13 mouse cellular contexts compared by ENCODE assay signal in the genomic region with DNA sequence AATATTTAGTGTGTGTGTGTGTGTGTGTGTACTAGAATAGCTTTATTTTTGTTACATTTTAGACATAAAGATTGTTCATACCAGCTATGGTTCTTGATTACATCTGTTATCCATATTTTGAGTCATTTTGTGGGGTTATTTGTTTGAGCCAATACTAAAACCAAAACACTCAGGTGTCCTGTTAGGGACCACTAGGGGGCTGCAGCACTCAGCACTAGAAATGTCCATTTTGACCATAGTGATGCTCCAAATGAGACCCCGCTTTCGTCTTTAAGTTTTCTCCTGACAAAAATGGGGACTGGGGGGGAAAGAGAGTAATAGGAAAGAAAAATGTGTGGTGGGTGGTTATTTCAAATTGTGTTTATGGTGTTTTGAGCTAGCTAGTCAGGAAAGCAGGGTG. TPM values are rescaled to one million over a fixed set of nuclear protein-coding genes. Genes with fewer than 3 reads are reported as not detected.
DNase-seq lines count a peak whose midpoint lies in the region; ATAC-seq and TF ChIP-seq lines count a peak whose summit lies in the region.
"Had no signal": no experiment of that assay in that cellular context is flagged by ENCODE, and none has a peak within 500 bp of the region (broad histone marks: within the 10 kb centered on the region; RNA-seq: fewer than 3 reads in every experiment).

No protein-coding gene starts in this region.

- intact Hi-C loops in left cerebral cortex, adult 2 months (cut with DNase I) = no loop called here
- intact Hi-C loops in left cerebral cortex, postnatal 4 days (cut with DNase I) = loop anchor here (10.0 kb wide), 1 partner anchor 88 kb away; no protein-coding TSS in a partner anchor

- no peak overlapping the region for H3K4me2 ChIP-seq in embryonic facial prominence, embryonic 11.5 days (ENCODE audit: low read depth, low read length)
- H3K4me2 ChIP-seq: heart, embryonic 15.5 days; liver, embryonic 13.5 days had no signal

- H3K27ac ChIP-seq in embryonic facial prominence, embryonic 11.5 days (replicated peaks; ENCODE audit: low read depth, low read length) = no peak overlapping the region
- H3K27ac ChIP-seq in embryonic facial prominence, embryonic 10.5 days (replicated peaks) = no peak overlapping the region
- no peak overlapping the region for H3K27ac ChIP-seq in left cerebral cortex, adult 2 months
- no peak overlapping the region for H3K27ac ChIP-seq in MEL (ENCODE audit: control insufficient read depth, low read depth, low read length)
- H3K27ac ChIP-seq: heart, embryonic 15.5 days; liver, embryonic 13.5 days had no signal

- peak; percentile 59 for DNase-seq in embryonic facial prominence, embryonic 11.5 days (ENCODE audit: low spot score)
- no peak for DNase-seq in embryonic facial prominence, embryonic 10.5 days (ENCODE audit: low spot score)
- no peak for DNase-seq in left cerebral cortex, adult 2 months (ENCODE audit: extremely low spot score in 1 of 2, low spot score in 2 of 2)
- DNase-seq in left cerebral cortex, adult 9 months (ENCODE audit: low spot score in 2 of 2) = no peak
- DNase-seq in MEL (ENCODE audit: low read depth, low spot score) = peak; percentile 22
- DNase-seq in retina, embryonic 14.5 days (ENCODE audit: low spot score) = peak; percentile 67
- no peak for DNase-seq in gastrocnemius, postnatal 25 days
- DNase-seq in left cerebral cortex, postnatal 4 days = no peak
- DNase-seq: cerebellum, adult 18-20 months; kidney, postnatal 14 days; liver, embryonic 13.5 days; thymus, adult 2 months had no signal

- no peak overlapping the region for H3K4me3 ChIP-seq in embryonic facial prominence, embryonic 11.5 days (ENCODE audit: low read depth, low read length)
- no peak overlapping the region for H3K4me3 ChIP-seq in embryonic facial prominence, embryonic 10.5 days
- no peak overlapping the region for H3K4me3 ChIP-seq in left cerebral cortex, adult 2 months
- no peak overlapping the region for H3K4me3 ChIP-seq in MEL (ENCODE audit: control insufficient read depth in 1 of 2, insufficient read depth in 1 of 2, low read depth in 2 of 2, low read length in 2 of 2)
- H3K4me3 ChIP-seq: heart, embryonic 15.5 days; liver, embryonic 13.5 days had no signal

- no peak overlapping the region for H3K9ac ChIP-seq in embryonic facial prominence, embryonic 11.5 days (replicated peaks; ENCODE audit: low read length)
- no peak overlapping the region for H3K9ac ChIP-seq in MEL (ENCODE audit: control insufficient read depth, low read depth, low read length, poor library complexity, severe bottlenecking)
- H3K9ac ChIP-seq: heart, embryonic 15.5 days; liver, embryonic 13.5 days had no signal

- 86% methylated on average over 2 of the region's 2 CpGs for WGBS in embryonic facial prominence, embryonic 11.5 days
- 91% methylated on average over 2 of the region's 2 CpGs for WGBS in embryonic facial prominence, embryonic 10.5 days

- TF ChIP-seq RAD21 in MEL (IDR thresholded peaks at IDR 0.05; ENCODE audit: low read depth, low read length) = peak; percentile 18

- H3K27me3 ChIP-seq in embryonic facial prominence, embryonic 11.5 days (ENCODE audit: control insufficient read depth, insufficient read depth, low read length) = no peaks in the 10 kb centered on the region
- no peaks in the 10 kb centered on the region for H3K27me3 ChIP-seq in embryonic facial prominence, embryonic 10.5 days (replicated peaks; ENCODE audit: low read depth, poor library complexity, severe bottlenecking)
- no peaks in the 10 kb centered on the region for H3K27me3 ChIP-seq in MEL (ENCODE audit: control insufficient read depth in 1 of 2, insufficient read depth in 2 of 2, low read length in 2 of 2)
- H3K27me3 ChIP-seq: heart, embryonic 15.5 days; liver, embryonic 13.5 days had no signal

- H3K9me3 ChIP-seq in embryonic facial prominence, embryonic 11.5 days (replicated peaks; ENCODE audit: control insufficient read depth, low read length) = no peaks in the 10 kb centered on the region
- no peaks in the 10 kb centered on the region for H3K9me3 ChIP-seq in embryonic facial prominence, embryonic 10.5 days
- no peaks in the 10 kb centered on the region for H3K9me3 ChIP-seq in MEL (replicated peaks; ENCODE audit: insufficient read depth, low read length)
- H3K9me3 ChIP-seq: heart, embryonic 15.5 days; liver, embryonic 13.5 days had no signal

- TF ChIP-seq POLR2A in MEL (IDR thresholded peaks at IDR 0.05; ENCODE audit: control insufficient read depth in 1 of 2, insufficient read depth in 1 of 2, low read depth in 1 of 2, low read length in 2 of 2, poor library complexity in 1 of 2) = no peak

- no peaks in the 10 kb centered on the region for H3K79me2 ChIP-seq in MEL (ENCODE audit: control insufficient read depth, insufficient read depth, low read length, poor library complexity)

- peak; percentile 61 for TF ChIP-seq CTCF in left cerebral cortex, adult 2 months (IDR thresholded peaks at IDR 0.05)
- TF ChIP-seq CTCF in MEL (IDR thresholded peaks at IDR 0.05 in 2 of 3, conservative IDR thresholded peaks at IDR 0.05 in 1 of 3; ENCODE audit: control insufficient read depth in 1 of 3, insufficient read depth in 1 of 3, low read depth in 2 of 3, low read length in 3 of 3, poor library complexity in 1 of 3, severe bottlenecking in 1 of 3) = peak; percentile 36 to 51 (median 45); a peak in 5 of 6 replicates

- TF ChIP-seq EP300 in MEL (IDR thresholded peaks at IDR 0.05; ENCODE audit: low read depth in 1 of 2, low read length in 2 of 2) = no peak

- no peak for ATAC-seq in embryonic facial prominence, embryonic 11.5 days (replicated peaks; ENCODE audit: insufficient number of reproducible peaks, low FRiP score, low TSS enrichment, low read depth)

- H3K4me1 ChIP-seq in embryonic facial prominence, embryonic 11.5 days (ENCODE audit: control insufficient read depth, insufficient read depth, low read length) = no peaks in the 10 kb centered on the region
- no peaks in the 10 kb centered on the region for H3K4me1 ChIP-seq in embryonic facial prominence, embryonic 10.5 days
- H3K4me1 ChIP-seq in MEL (ENCODE audit: control insufficient read depth in 1 of 2, insufficient read depth in 2 of 2, low read length in 2 of 2) = no peaks in the 10 kb centered on the region
- H3K4me1 ChIP-seq: heart, embryonic 15.5 days; liver, embryonic 13.5 days had no signal

- H3K36me3 ChIP-seq in embryonic facial prominence, embryonic 11.5 days (replicated peaks; ENCODE audit: control insufficient read depth, insufficient read depth, low read depth, low read length) = peaks cover 9% of the 10 kb centered on the region
- H3K36me3 ChIP-seq in embryonic facial prominence, embryonic 10.5 days (replicated peaks) = peaks cover 99% of the 10 kb centered on the region
- peaks cover 0 to 52% of the 10 kb centered on the region in 2 experiments; a peak in 3 of 4 replicates for H3K36me3 ChIP-seq in MEL (ENCODE audit: control insufficient read depth in 1 of 2, insufficient read depth in 2 of 2, low read length in 2 of 2)

TF ChIP-seq in MEL, 35 proteins besides CTCF, POLR2A, EP300 and RAD21 (continues in another document):
- TF ChIP-seq TCF12 (IDR thresholded peaks at IDR 0.05; ENCODE audit: low read depth, low read length) = no peak
- TF ChIP-seq ZMIZ1 (IDR thresholded peaks at IDR 0.05; ENCODE audit: low read depth, low read length) = no peak
- no peak for TF ChIP-seq JUND (IDR thresholded peaks at IDR 0.05; ENCODE audit: low read depth, low read length)
- no peak for TF ChIP-seq ZC3H11A (IDR thresholded peaks at IDR 0.05; ENCODE audit: low read depth, low read length)
- no peak for TF ChIP-seq MXI1 (IDR thresholded peaks at IDR 0.05; ENCODE audit: low read depth, low read length)
- TF ChIP-seq NELFE (IDR thresholded peaks at IDR 0.05; ENCODE audit: low read depth, low read length) = no peak
- TF ChIP-seq GABPA (IDR thresholded peaks at IDR 0.05; ENCODE audit: low read depth, low read length) = no peak
- TF ChIP-seq MEF2A (IDR thresholded peaks at IDR 0.05; ENCODE audit: extremely low read depth, insufficient replicate concordance, low read depth, low read length, poor library complexity, severe bottlenecking) = no peak
- no peak for TF ChIP-seq ETS1 (IDR thresholded peaks at IDR 0.05; ENCODE audit: low read depth, low read length)
- TF ChIP-seq RCOR1 (IDR thresholded peaks at IDR 0.05; ENCODE audit: low read depth, low read length) = no peak
- no peak for TF ChIP-seq TAL1 (IDR thresholded peaks at IDR 0.05; ENCODE audit: low read length)
- TF ChIP-seq POLR2AphosphoS5 (IDR thresholded peaks at IDR 0.05; ENCODE audit: borderline replicate concordance, low read depth, low read length) = no peak

RNA-seq across cellular contexts. Expression of a gene that starts 33.1 kb away (rescaled TPM):
- polyA plus RNA-seq in embryonic facial prominence, embryonic 11.5 days (2014; fragmentation: Nextera tagmentation; extraction: Ambion mirVana) = 8.6 and 10.7 TPM in 2 replicates
- polyA plus RNA-seq in embryonic facial prominence, embryonic 10.5 days (2016; fragmentation: Nextera tagmentation; extraction: Ambion mirVana) = 9.1 and 11.7 TPM in 2 replicates
- total RNA-seq in left cerebral cortex, adult 2 months (2021) = 1 to 10 TPM; 6.5 to 8.9 TPM
- total RNA-seq in MEL (2012; rRNA removed) = 2.6 and 2.7 TPM in 2 replicates
- 10 to 100 TPM in 1 of 2 experiments, not detected in 1; 10.0 TPM for polyA plus RNA-seq in MEL (2012; ENCODE audit: insufficient read depth in 1 of 2, insufficient read length in 2 of 2, low read depth in 1 of 2, low replicate concordance in 2 of 2, missing spikeins in 1 of 2)
- 1 to 10 TPM in 1 of 2 experiments, under 1 TPM in 1; 0.94 to 1.4 TPM for total RNA-seq in gastrocnemius, postnatal 25 days (2021)
- 10 to 100 TPM; 24.5 to 25.3 TPM for total RNA-seq in left cerebral cortex, postnatal 4 days (2021)

RNA-seq across cellular contexts. Expression of a gene that starts 39.6 kb away (rescaled TPM):
- polyA plus RNA-seq in embryonic facial prominence, embryonic 11.5 days (2014; fragmentation: Nextera tagmentation; extraction: Ambion mirVana) = 16.5 and 17.9 TPM in 2 replicates
- polyA plus RNA-seq in embryonic facial prominence, embryonic 10.5 days (2016; fragmentation: Nextera tagmentation; extraction: Ambion mirVana) = 16.6 and 20.3 TPM in 2 replicates
- 10 to 100 TPM; 31.0 to 35.6 TPM for total RNA-seq in left cerebral cortex, adult 2 months (2021)
- 69.5 and 75.3 TPM in 2 replicates for total RNA-seq in MEL (2012; rRNA removed)
- polyA plus RNA-seq in MEL (2012; ENCODE audit: insufficient read depth in 1 of 2, insufficient read length in 2 of 2, low read depth in 1 of 2, low replicate concordance in 2 of 2, missing spikeins in 1 of 2) = 10 to 100 TPM; 40.1 to 46.1 TPM
- total RNA-seq in gastrocnemius, postnatal 25 days (2021) = 1 to 10 TPM; 6.1 to 8.8 TPM
- 10 to 100 TPM; 24.1 to 29.2 TPM for total RNA-seq in left cerebral cortex, postnatal 4 days (2021)

RNA-seq across cellular contexts. Expression of a gene that starts 52.3 kb away (rescaled TPM):
- 82.5 and 92.3 TPM in 2 replicates for polyA plus RNA-seq in embryonic facial prominence, embryonic 11.5 days (2014; fragmentation: Nextera tagmentation; extraction: Ambion mirVana)
- 60.3 and 62.4 TPM in 2 replicates for polyA plus RNA-seq in embryonic facial prominence, embryonic 10.5 days (2016; fragmentation: Nextera tagmentation; extraction: Ambion mirVana)
- total RNA-seq in left cerebral cortex, adult 2 months (2021) = 100 to 1,000 TPM; 109 to 124 TPM
- total RNA-seq in MEL (2012; rRNA removed) = 50.2 and 63.1 TPM in 2 replicates
- polyA plus RNA-seq in MEL (2012; ENCODE audit: insufficient read depth in 1 of 2, insufficient read length in 2 of 2, low read depth in 1 of 2, low replicate concordance in 2 of 2, missing spikeins in 1 of 2) = 10 to 100 TPM; 22.3 to 65.0 TPM
- total RNA-seq in gastrocnemius, postnatal 25 days (2021) = 100 to 1,000 TPM; 119 to 131 TPM
- total RNA-seq in left cerebral cortex, postnatal 4 days (2021) = 100 to 1,000 TPM; 146 to 148 TPM

Comparison
In these comparisons a context has a peak if more than half of its experiments do, and no peak if none do; other contexts are left out.
1. DNase-seq: peak in embryonic facial prominence, embryonic 11.5 days (single experiment), MEL (single experiment) and retina, embryonic 14.5 days (single experiment); none in embryonic facial prominence, embryonic 10.5 days (single experiment), left cerebral cortex, adult 2 months (0 of 2), left cerebral cortex, adult 9 months (0 of 2), gastrocnemius, postnatal 25 days (single experiment) and left cerebral cortex, postnatal 4 days (single experiment).